Mouse (Mus musculus) bone marrow, adult 2 months (tissue): ENCODE results near the gene Acvr1.

Experiments used
- CTCF ChIP-seq: fragments of 200-500 bp; IDR thresholded peaks from 2 replicates; pipeline ENCODE4 v1.5.1; 2011; ENCODE audit warnings: low read length, control low read depth; ENCODE audit not compliant: control insufficient read depth, insufficient read depth
- POLR2A ChIP-seq: fragments of 200-500 bp; IDR thresholded peaks from 2 replicates; pipeline ENCODE4 v1.6.1; 2011; ENCODE audit warnings: low read depth, mild to moderate bottlenecking, control low read depth, low read length, borderline replicate concordance; ENCODE audit not compliant: control insufficient read depth

- no peak for TF ChIP-seq CTCF
- no peak for TF ChIP-seq POLR2A
Measured at GRCm38 (mm10) chr2:58557045-58557845, 9.7 kb downstream of the Acvr1 start.
